Mouse (Mus musculus) thymus, adult 2 months (tissue): ENCODE results near the gene Atp1a2. TPM values are rescaled to one million over a fixed set of nuclear protein-coding genes. Genes with fewer than 3 reads are reported as not detected.

Source experiments
- DNase-seq: peaks from one replicate; pipeline ENCODE4 v3.0.0; 2021
- H3K27ac ChIP-seq: fragments of 200-500 bp; 2 replicates; pipeline ENCODE4 v1.5.1; 2012; ENCODE audit warnings: low read length, control low read depth; ENCODE audit not compliant: control insufficient read depth, insufficient read depth
- H3K27me3 ChIP-seq: fragments of 200-500 bp; 2 replicates; pipeline ENCODE4 v1.6.1; 2012; ENCODE audit warnings: mild to moderate bottlenecking, low read length, moderate library complexity, mixed read lengths; ENCODE audit not compliant: control insufficient read depth, insufficient read depth
- H3K36me3 ChIP-seq: fragments of 200-500 bp; 2 replicates; pipeline ENCODE4 v1.6.1; 2012; ENCODE audit warnings: mild to moderate bottlenecking, low read length, moderate library complexity; ENCODE audit not compliant: control insufficient read depth, insufficient read depth
- H3K4me1 ChIP-seq: fragments of 200-500 bp; replicated peaks from 2 replicates; pipeline ENCODE4 v1.6.1; 2012; ENCODE audit warnings: low read length; ENCODE audit not compliant: control insufficient read depth, insufficient read depth
- H3K4me3 ChIP-seq: fragments of 200-500 bp; 2 replicates; pipeline ENCODE4 v1.5.1; 2012; ENCODE audit warnings: mild to moderate bottlenecking, low read length, control low read depth, moderate library complexity; ENCODE audit not compliant: control insufficient read depth, insufficient read depth
- CTCF ChIP-seq: fragments of 200-500 bp; IDR thresholded peaks from 2 replicates; pipeline ENCODE4 v1.5.1; 2012; ENCODE audit warnings: mild to moderate bottlenecking, control low read depth, low read length, moderate library complexity, borderline replicate concordance; ENCODE audit not compliant: control insufficient read depth, poor library complexity, insufficient read depth; ENCODE audit errors: extremely low read depth
- POLR2A ChIP-seq: fragments of 200-500 bp; IDR thresholded peaks from 2 replicates; pipeline ENCODE4 v1.6.1; 2012; ENCODE audit warnings: mild to moderate bottlenecking, low read length, control low read depth, moderate library complexity; ENCODE audit not compliant: control insufficient read depth, poor library complexity, insufficient read depth; ENCODE audit errors: extremely low read depth
- WGBS: fragments of 180-500 bp; shearing (Covaris S2); methylation state at CpG from one replicate; pipeline ENCODE4 v1.1.7; 2018; 5-methylcytosine and 5-hydroxymethylcytosine counted together
- polyA plus RNA-seq: library from polyadenylated mRNA; depleted of rRNA; stranded (reverse); fragments of >200 nt; gene quantifications from 2 replicates; pipeline ENCODE4 v1.2.3, GENCODE M21; 2012

The Atp1a2 gene
- polyA plus RNA-seq, 1 experiment: 28.5 TPM

- Histone ChIP-seq H3K4me1 (peaks cover 19% of the 10 kb centered on the region), H3K27me3 (no peaks in the 10 kb centered on the region), H3K27ac (no peak overlapping the region), H3K36me3 (no peaks in the 10 kb centered on the region), H3K4me3 (no peak overlapping the region)
- TF ChIP-seq CTCF (no peak), POLR2A (no peak)
- DNase-seq: no peak
- 5% methylated on average over 4 of the region's 4 CpGs for whole genome bisulfite sequencing
These were observed 8.3 kb upstream of the Atp1a2 start for GRCm38 (mm10) chr1:172306196-172306595.

- no peaks in the 10 kb centered on the region for H3K27me3 ChIP-seq
- H3K27ac ChIP-seq: no peak overlapping the region
- TF ChIP-seq POLR2A: no peak
- TF ChIP-seq CTCF: no peak
- DNase-seq: no peak
- no peaks in the 10 kb centered on the region for H3K36me3 ChIP-seq
- peaks cover 15% of the 10 kb centered on the region for H3K4me1 ChIP-seq
- H3K4me3 ChIP-seq: no peak overlapping the region
- 57% methylated on average over 3 of the region's 3 CpGs for WGBS
These were observed 7.8 kb upstream of the Atp1a2 start for GRCm38 (mm10) chr1:172305635-172306034.

DNA sequence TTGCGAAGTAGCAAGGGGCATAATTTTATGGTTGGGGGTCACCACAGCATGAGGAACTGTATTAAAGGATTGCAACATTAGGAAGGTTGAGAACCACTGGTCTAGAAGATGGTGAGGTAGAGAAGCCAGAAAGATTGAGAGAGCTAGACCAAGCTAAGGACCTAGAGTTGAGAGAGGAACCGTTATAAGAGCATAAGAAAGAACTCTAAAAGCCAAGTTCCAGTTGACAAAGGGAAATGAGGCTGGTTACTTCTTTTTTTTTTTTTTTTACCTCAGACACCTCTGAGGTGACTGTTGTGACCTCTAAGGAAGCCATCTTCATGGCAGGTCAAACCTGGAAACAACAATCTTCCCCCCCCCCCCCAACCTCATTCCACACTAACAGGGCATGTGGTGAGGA lies 7.3 kb upstream of the Atp1a2 start:
- 49% methylated on average over 2 of the region's 2 CpGs for WGBS

GRCm38 (mm10) chr1:172304443-172304842 lies 6.6 kb upstream of the Atp1a2 start:
- no peak for TF ChIP-seq POLR2A
- no peak for TF ChIP-seq CTCF
- H3K36me3 ChIP-seq: no peaks in the 10 kb centered on the region
- no peak overlapping the region for H3K4me3 ChIP-seq
- no peaks in the 10 kb centered on the region for H3K27me3 ChIP-seq
- no peak overlapping the region for H3K27ac ChIP-seq
- no peak for DNase-seq
- 64% methylated on average over 6 of the region's 6 CpGs for WGBS
- 0 out of 2 replicates have a peak, but pooled peaks cover 5% of the 10 kb centered on the region for H3K4me1 ChIP-seq

More for the DNA sequence above, 7.3 kb upstream of the Atp1a2 start:
- Histone ChIP-seq H3K4me3 (no peak overlapping the region), H3K27me3 (no peaks in the 10 kb centered on the region), H3K36me3 (no peaks in the 10 kb centered on the region), H3K4me1 (peaks cover 10% of the 10 kb centered on the region), H3K27ac (no peak overlapping the region)
- no peak for TF ChIP-seq POLR2A
- no peak for TF ChIP-seq CTCF
- DNase-seq: no peak

DNA sequence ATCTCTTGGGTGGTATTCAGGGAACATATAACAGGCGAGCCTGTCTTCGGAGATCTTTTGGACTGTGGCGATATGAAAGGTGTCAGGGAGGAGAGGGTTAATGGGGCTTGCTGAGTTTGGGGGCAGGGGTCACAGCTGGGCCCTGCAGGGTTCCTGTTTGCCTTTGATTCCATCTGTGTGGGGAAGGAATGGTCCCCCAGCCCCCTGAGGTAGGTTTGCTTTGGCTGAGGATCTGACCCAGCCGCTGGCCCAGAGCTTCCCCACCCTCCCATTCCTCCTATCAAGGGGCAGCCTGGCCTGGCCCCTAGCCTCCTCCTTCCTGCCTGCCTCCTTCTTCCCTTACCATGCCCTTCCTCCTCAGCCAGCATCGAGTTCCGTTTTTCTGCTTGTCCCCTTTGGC lies 5.0 kb upstream of the Atp1a2 start:
- Histone ChIP-seq H3K27ac (no peak overlapping the region), H3K4me3 (no peak overlapping the region), H3K27me3 (no peaks in the 10 kb centered on the region), H3K36me3 (no peaks in the 10 kb centered on the region), H3K4me1 (0 out of 2 replicates have a peak, but pooled peaks cover 5% of the 10 kb centered on the region)
- TF ChIP-seq CTCF (no peak), POLR2A (no peak)
- WGBS: 68% methylated on average over 6 of the region's 6 CpGs
- DNase-seq: no peak

DNA sequence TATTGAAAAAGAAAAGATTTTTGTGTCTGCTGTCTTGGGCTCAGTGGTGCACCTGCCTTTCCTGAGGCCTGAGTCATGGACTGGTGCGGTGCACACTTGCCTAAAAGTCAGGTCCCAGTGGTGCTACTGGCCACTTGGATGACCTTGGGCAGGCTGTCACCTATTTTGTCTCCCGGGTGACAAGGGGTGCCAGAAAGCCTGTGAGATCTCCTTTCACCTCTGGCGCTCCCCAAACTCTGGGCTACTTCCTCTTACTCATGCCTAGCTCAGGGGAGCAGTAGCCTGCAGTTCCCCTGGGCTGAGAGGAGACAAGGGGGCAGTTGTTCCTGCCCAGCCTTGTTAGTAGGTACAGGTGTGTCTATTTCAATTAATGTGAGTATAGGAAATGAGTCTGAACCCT lies 4.4 kb upstream of the Atp1a2 start:
- H3K4me3 ChIP-seq: no peak overlapping the region
- H3K36me3 ChIP-seq: no peaks in the 10 kb centered on the region
- H3K27me3 ChIP-seq: no peaks in the 10 kb centered on the region
- no peak for DNase-seq
- no peak overlapping the region for H3K27ac ChIP-seq
- 44% methylated on average over 3 of the region's 3 CpGs for WGBS
- H3K4me1 ChIP-seq: 0 out of 2 replicates have a peak, but pooled peaks cover 5% of the 10 kb centered on the region
- TF ChIP-seq CTCF (no peak), POLR2A (no peak)

GRCm38 (mm10) chr1:172301180-172301579 lies 3.3 kb upstream of the Atp1a2 start:
- 0 out of 2 replicates have a peak, but pooled peaks cover 2% of the 10 kb centered on the region for H3K4me1 ChIP-seq
- H3K27me3 ChIP-seq: no peaks in the 10 kb centered on the region
- H3K4me3 ChIP-seq: no peak overlapping the region
- no peaks in the 10 kb centered on the region for H3K36me3 ChIP-seq
- no peak overlapping the region for H3K27ac ChIP-seq
- no peak for DNase-seq
- WGBS: 88% methylated on average over 12 of the region's 12 CpGs
- no peak for TF ChIP-seq CTCF
- TF ChIP-seq POLR2A: no peak
